Mouse (Mus musculus) myocyte (in vitro differentiated cells): Measurements from ENCODE around the gene Gabbr2. TPM values are rescaled to one million over a fixed set of nuclear protein-coding genes. Genes with fewer than 3 reads are reported as not detected.

Experiments
- H3K27me3 ChIP-seq: one replicate; pipeline ENCODE4 v1.6.1; 2011; ENCODE audit not compliant: control insufficient read depth, insufficient read depth, insufficient read length
- H3K36me3 ChIP-seq: one replicate; pipeline ENCODE4 v1.6.1; 2011; ENCODE audit not compliant: control insufficient read depth, insufficient read depth
- H3K4me2 ChIP-seq: one replicate; pipeline ENCODE4 v1.6.1; 2011; ENCODE audit warnings: low read depth, control low read depth
- H3K4me3 ChIP-seq: one replicate; pipeline ENCODE4 v1.5.1; 2011; ENCODE audit warnings: mild to moderate bottlenecking, control low read depth, moderate library complexity
- H3K79me2 ChIP-seq: one replicate; pipeline ENCODE4 v1.6.1; 2011; ENCODE audit not compliant: control insufficient read depth, insufficient read depth
- H3ac ChIP-seq: one replicate; pipeline ENCODE4 v1.6.1; 2011; ENCODE audit not compliant: control insufficient read depth, insufficient read length
- CEBPB ChIP-seq: IDR thresholded peaks from 2 replicates; pipeline ENCODE4 v1.6.1; 2011; ENCODE audit warnings: mild to moderate bottlenecking, moderate library complexity; ENCODE audit not compliant: poor library complexity, insufficient read depth, severe bottlenecking
- E2F4 ChIP-seq: IDR thresholded peaks from one replicate; pipeline ENCODE4 v1.6.1; 2011; ENCODE audit warnings: mild to moderate bottlenecking, control low read depth, moderate library complexity; ENCODE audit not compliant: insufficient read depth
- MAX ChIP-seq: IDR thresholded peaks from one replicate; pipeline ENCODE4 v1.6.1; 2011; ENCODE audit warnings: low read depth, mild to moderate bottlenecking, control low read depth
- MYOD1 ChIP-seq, 3 experiments: IDR thresholded peaks; one replicate each; pipeline ENCODE4 v1.6.1; 2011; ENCODE audit warnings: control low read depth in 2 of 3, low read depth in 2 of 3, mild to moderate bottlenecking in 2 of 3, moderate library complexity in 1 of 3; ENCODE audit not compliant: insufficient read length in 2 of 3, control insufficient read depth in 1 of 3
- MYOG ChIP-seq, 3 experiments: IDR thresholded peaks; one replicate each; pipeline ENCODE4 v1.6.1; 2011; ENCODE audit warnings: control low read depth in 2 of 3, low read depth in 2 of 3, mild to moderate bottlenecking in 2 of 3; ENCODE audit not compliant: insufficient read length in 2 of 3, control insufficient read depth in 1 of 3, insufficient read depth in 1 of 3
- POLR2A ChIP-seq: IDR thresholded peaks from one replicate; pipeline ENCODE4 v1.6.1; 2011; ENCODE audit warnings: low read depth, mild to moderate bottlenecking, control low read depth, moderate library complexity; ENCODE audit not compliant: insufficient read length
- POLR2AphosphoS2 ChIP-seq: IDR thresholded peaks from one replicate; pipeline ENCODE4 v1.6.1; 2011; ENCODE audit warnings: low read depth, control low read depth; ENCODE audit not compliant: insufficient read length
- REST ChIP-seq: IDR thresholded peaks from one replicate; pipeline ENCODE4 v1.6.1; 2011; ENCODE audit warnings: mild to moderate bottlenecking, control low read depth, moderate library complexity; ENCODE audit not compliant: insufficient read depth, insufficient read length
- SRF ChIP-seq: IDR thresholded peaks from one replicate; pipeline ENCODE4 v1.6.1; 2011; ENCODE audit warnings: low read depth; ENCODE audit not compliant: control insufficient read depth, insufficient read length
- TCF12 ChIP-seq: IDR thresholded peaks from one replicate; pipeline ENCODE4 v1.6.1; 2011; ENCODE audit warnings: mild to moderate bottlenecking, control low read depth; ENCODE audit not compliant: poor library complexity, insufficient read depth, severe bottlenecking
- TCF3 ChIP-seq: IDR thresholded peaks from one replicate; pipeline ENCODE4 v1.6.1; 2011; ENCODE audit warnings: low read depth, control low read depth; ENCODE audit not compliant: insufficient read length
- USF1 ChIP-seq: IDR thresholded peaks from one replicate; pipeline ENCODE4 v1.6.1; 2011; ENCODE audit warnings: low read depth, mild to moderate bottlenecking, control low read depth, moderate library complexity
- polyA plus RNA-seq: library from polyadenylated mRNA; unstranded; fragments of >200 nt; fragmentation: generic; extraction: Trizol; gene quantifications from one replicate; pipeline ENCODE4 v1.2.1, GENCODE M21; 2012; ENCODE audit warnings: missing spikeins

Gene Gabbr2
- polyA plus RNA-seq, 1 experiment: not detected

DNA sequence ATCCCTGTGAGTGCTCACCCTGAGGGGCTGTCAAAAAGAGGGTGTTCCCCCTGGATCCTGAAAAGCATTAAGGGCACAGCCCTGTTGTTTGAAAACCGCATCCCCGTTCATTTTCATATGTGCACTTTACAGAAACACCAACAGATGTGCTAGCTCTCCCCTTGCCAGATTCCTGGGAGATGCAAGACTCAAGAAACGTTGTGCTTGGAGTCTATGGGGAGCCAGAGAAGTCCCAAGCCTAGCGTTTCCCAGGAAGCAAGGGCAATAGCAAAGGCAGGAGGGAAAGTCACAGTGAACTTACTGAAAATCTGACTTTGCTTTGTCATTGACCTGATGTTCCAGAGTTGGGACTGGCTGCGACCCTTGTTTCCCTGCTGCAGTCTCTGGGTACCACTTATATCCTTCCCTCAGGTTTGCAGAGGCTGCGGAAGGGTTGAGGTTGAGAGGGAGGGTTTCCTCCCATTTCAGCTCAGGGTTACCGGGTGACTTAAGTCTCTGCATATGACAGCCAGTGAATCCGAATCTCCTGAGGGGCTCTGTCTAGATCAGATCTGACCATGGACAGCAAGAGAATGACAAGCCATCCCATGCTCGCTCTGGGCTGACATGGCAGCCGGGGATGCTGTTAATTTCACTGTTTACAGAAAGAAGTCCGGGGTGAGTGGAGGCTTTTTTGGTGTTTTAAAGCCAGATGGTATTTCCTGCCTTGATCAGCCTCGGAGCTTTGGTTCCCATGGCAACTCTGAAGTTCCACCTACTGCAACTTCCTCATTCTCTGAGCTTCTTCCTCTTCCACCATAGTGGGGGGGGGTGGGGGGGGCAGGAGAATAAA is 18.9 kb upstream of the Gabbr2 start:
- H3K27me3 ChIP-seq: no peaks in the 10 kb centered on the region

DNA sequence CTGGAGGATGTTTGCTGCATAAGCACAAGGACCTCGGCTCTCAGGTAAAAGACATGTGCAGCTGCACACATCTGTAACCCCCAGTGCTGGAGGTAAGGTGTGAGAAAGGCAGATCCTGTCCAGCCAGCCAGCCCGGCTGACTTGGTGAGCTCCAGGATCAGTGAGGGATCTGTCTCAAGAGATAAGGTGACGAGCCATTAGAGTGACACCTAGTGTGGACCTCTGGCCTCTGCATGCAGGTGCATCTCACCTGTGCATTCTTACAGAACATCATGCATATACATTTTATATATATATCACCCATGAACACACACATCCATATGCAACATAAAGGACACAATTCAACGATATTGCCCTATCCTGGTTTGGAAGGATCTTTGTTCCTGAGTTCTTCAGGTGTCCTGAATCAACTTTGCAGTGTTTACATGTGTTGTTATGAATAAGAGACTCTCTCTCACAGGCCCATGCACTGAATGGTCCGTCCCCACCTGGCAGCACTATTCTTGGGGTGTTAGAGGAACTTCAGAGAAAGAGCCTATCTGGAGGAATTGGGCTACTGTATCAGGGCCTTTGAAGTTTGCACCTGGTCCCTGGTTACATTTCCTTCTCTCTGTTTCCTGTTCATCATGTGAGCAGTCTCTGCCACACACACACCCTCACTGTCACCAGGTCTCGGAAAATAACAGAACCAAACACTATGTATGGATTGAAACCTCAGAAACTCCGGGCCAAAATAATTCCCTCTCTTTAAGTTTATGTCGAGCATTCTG is 9.1 kb upstream of the Gabbr2 start:
- Histone ChIP-seq H3K36me3 (no peaks in the 10 kb centered on the region), H3ac (no peak overlapping the region), H3K4me2 (no peak overlapping the region), H3K4me3 (no peak overlapping the region), H3K27me3 (no peaks in the 10 kb centered on the region), H3K79me2 (no peaks in the 10 kb centered on the region)
- TF ChIP-seq USF1: no peak
- no peak for TF ChIP-seq SRF
- no peak for TF ChIP-seq MAX
- TF ChIP-seq POLR2AphosphoS2: no peak
- TF ChIP-seq POLR2A: no peak
- no peak for TF ChIP-seq TCF3
- TF ChIP-seq MYOD1 (IDR thresholded peaks at IDR 0.05; ENCODE audit: control insufficient read depth in 1 of 3, insufficient read length in 2 of 3, low read depth in 2 of 3): no peak
- no peak for TF ChIP-seq TCF12
- TF ChIP-seq MYOG (IDR thresholded peaks at IDR 0.05; ENCODE audit: control insufficient read depth in 1 of 3, insufficient read depth in 1 of 3, insufficient read length in 2 of 3, low read depth in 2 of 3): no peak

More for the DNA sequence above, 18.9 kb upstream of the Gabbr2 start:
- Histone ChIP-seq H3ac (no peak overlapping the region), H3K4me3 (no peak overlapping the region), H3K79me2 (no peaks in the 10 kb centered on the region), H3K4me2 (no peak overlapping the region), H3K36me3 (no peaks in the 10 kb centered on the region)
- TF ChIP-seq E2F4: no peak
- TF ChIP-seq SRF: no peak
- TF ChIP-seq POLR2A: no peak
- TF ChIP-seq TCF3: no peak
- TF ChIP-seq MAX: no peak

DNA sequence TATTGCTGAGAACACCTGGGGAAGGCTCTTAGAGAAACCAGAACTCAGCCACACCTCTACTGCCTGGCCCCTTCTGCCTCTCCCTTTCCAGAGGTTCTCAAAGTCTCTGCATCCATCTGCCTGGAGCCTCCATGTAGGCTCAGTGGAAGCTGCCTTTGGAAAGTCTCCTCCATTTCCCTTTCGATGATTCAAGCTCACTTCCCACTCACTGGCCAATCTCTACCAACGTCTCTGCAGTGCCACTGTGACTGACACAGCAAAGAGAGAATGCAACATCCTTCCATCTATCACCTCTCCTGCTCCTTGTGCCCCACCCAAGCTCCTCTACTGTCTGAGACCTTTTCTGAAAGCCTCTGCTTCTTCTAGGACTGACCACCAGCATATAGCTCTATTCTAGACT is 6.3 kb upstream of the Gabbr2 start:
- H3K36me3 ChIP-seq: no peaks in the 10 kb centered on the region
- H3K27me3 ChIP-seq: no peaks in the 10 kb centered on the region
- TF ChIP-seq POLR2AphosphoS2: no peak
- TF ChIP-seq MYOG (IDR thresholded peaks at IDR 0.05; ENCODE audit: control insufficient read depth in 1 of 3, insufficient read depth in 1 of 3, insufficient read length in 2 of 3, low read depth in 2 of 3): no peak
- TF ChIP-seq REST: no peak
- no peak for TF ChIP-seq TCF3
- TF ChIP-seq USF1: no peak
- no peak for TF ChIP-seq MYOD1 (IDR thresholded peaks at IDR 0.05; ENCODE audit: control insufficient read depth in 1 of 3, insufficient read length in 2 of 3, low read depth in 2 of 3)
- TF ChIP-seq TCF12: no peak
- no peak for TF ChIP-seq SRF
- TF ChIP-seq CEBPB: no peak
- no peak for TF ChIP-seq POLR2A
- no peak for TF ChIP-seq MAX
- no peak for TF ChIP-seq E2F4
- no peak overlapping the region for H3ac ChIP-seq
- H3K4me2 ChIP-seq: no peak overlapping the region
- no peaks in the 10 kb centered on the region for H3K79me2 ChIP-seq
- H3K4me3 ChIP-seq: no peak overlapping the region

DNA sequence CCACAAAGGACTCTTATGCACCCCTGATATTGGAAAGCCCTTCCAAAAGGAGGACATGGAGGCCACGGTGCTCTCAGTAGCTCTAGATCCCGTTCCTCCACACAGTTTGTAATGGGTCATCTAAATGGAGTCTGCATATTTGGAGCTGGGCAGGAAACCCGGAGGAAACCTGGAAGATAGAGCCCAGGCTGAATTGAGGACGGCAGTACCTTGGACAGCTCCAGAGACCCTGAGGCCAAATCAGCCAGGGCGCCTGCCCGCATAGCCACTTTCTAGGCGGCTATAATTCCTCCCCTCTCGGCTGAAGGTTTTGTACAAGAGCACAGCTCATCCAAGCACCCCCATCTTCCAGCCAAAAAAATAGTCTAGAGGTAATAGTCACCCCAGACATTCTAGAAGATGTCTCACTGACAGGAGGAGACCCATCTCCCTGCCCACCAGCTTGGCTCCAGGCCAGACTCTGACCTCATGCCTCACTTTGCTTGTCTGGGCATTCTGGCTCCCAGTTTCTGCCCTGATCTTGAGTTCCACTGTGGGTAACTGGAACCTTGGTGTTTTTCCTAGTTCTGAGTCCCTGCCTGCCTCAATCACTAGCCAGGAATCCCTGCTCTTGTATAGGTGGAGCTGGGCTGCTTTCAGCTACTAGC is 1.3 kb upstream of the Gabbr2 start:
- Histone ChIP-seq H3K36me3 (no peaks in the 10 kb centered on the region), H3K27me3 (no peaks in the 10 kb centered on the region), H3K4me3 (no peak overlapping the region), H3ac (no peak overlapping the region), H3K4me2 (no peak overlapping the region), H3K79me2 (no peaks in the 10 kb centered on the region)
- TF ChIP-seq REST: peak; percentile 69
- TF ChIP-seq MYOD1 (IDR thresholded peaks at IDR 0.05; ENCODE audit: control insufficient read depth in 1 of 3, insufficient read length in 2 of 3, low read depth in 2 of 3): no peak

DNA sequence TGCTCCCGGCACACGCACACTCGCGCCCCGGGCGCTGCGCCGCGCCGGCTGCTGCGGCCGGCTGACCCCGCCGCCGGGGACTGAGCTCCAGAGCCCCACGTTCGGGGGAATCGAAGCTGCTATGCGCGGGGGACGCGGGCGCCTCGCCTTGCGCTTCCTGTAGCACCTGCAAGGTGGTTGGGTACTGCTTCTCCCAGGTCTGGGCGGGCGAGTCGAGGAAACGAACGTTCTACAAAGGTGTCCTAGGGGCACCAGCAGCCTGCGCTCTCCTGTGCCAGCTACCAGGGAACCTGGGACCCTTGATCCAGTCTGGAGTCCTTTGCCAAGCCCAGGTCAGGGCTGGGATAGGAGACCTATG is 265 bp upstream of the Gabbr2 start:
- no peak for TF ChIP-seq MAX
- TF ChIP-seq POLR2A: no peak
- TF ChIP-seq SRF: no peak
- TF ChIP-seq CEBPB: no peak
- no peak for TF ChIP-seq MYOG (IDR thresholded peaks at IDR 0.05; ENCODE audit: control insufficient read depth in 1 of 3, insufficient read depth in 1 of 3, insufficient read length in 2 of 3, low read depth in 2 of 3)
- no peak for TF ChIP-seq POLR2AphosphoS2
- TF ChIP-seq USF1: no peak
- TF ChIP-seq E2F4: no peak
- TF ChIP-seq REST: no peak
- TF ChIP-seq TCF12: no peak
- no peak for TF ChIP-seq MYOD1 (IDR thresholded peaks at IDR 0.05; ENCODE audit: control insufficient read depth in 1 of 3, insufficient read length in 2 of 3, low read depth in 2 of 3)
- no peak for TF ChIP-seq TCF3
- no peak overlapping the region for H3ac ChIP-seq
- no peak overlapping the region for H3K4me3 ChIP-seq
- H3K27me3 ChIP-seq: no peaks in the 10 kb centered on the region
- no peaks in the 10 kb centered on the region for H3K79me2 ChIP-seq
- H3K36me3 ChIP-seq: no peaks in the 10 kb centered on the region
- H3K4me2 ChIP-seq: no peak overlapping the region
